Mouse (Mus musculus): ENCODE results near the gene Rab20.
A peak's percentile ranks its signal among the peaks of the same experiment; 100 is the strongest.

DNA sequence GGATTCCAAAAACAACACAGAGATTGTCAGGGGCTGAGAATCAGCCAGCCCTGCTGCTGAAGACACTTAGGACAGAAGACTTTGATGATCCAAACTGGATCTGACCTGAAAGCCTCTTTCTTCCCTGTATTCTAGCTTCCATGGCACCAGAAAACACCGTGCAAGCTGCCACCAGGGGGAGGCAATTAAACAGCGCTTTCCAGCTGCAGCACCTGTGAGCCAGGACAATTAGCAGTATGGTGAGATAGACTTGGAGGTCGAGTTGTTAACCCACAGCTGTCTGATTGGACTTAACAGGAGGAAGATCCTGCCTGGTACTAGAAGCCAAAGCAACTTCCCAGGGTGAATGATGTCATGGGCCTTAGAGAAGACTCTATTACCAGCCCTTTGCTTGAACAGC is 9.4 kb downstream of the Rab20 start:
- TF ChIP-seq CTCF (IDR thresholded peaks at IDR 0.05; ENCODE audit: control insufficient read depth, insufficient read depth, insufficient read length) = peak; percentile 27
- no peak for TF ChIP-seq MYOG (IDR thresholded peaks at IDR 0.05; ENCODE audit: control insufficient read depth, extremely low read depth, insufficient read length)
- TF ChIP-seq MYOD1 (IDR thresholded peaks at IDR 0.05; ENCODE audit: control insufficient read depth, insufficient read length, low read depth) = no peak
- TF ChIP-seq USF1 (IDR thresholded peaks at IDR 0.05; ENCODE audit: low read depth) = no peak
- no peak for TF ChIP-seq MAX (IDR thresholded peaks at IDR 0.05)
